Mouse (Mus musculus): ENCODE data around the gene Vwc2l. TPM values are rescaled to one million over a fixed set of nuclear protein-coding genes. Genes with fewer than 3 reads are reported as not detected.

The Vwc2l gene
- 0.41 and 0.64 TPM in 2 replicates for total RNA-seq (2021)
- long read RNA-seq, experiment 1: 0 reads
- long read RNA-seq, experiment 2: 0 reads

DNA sequence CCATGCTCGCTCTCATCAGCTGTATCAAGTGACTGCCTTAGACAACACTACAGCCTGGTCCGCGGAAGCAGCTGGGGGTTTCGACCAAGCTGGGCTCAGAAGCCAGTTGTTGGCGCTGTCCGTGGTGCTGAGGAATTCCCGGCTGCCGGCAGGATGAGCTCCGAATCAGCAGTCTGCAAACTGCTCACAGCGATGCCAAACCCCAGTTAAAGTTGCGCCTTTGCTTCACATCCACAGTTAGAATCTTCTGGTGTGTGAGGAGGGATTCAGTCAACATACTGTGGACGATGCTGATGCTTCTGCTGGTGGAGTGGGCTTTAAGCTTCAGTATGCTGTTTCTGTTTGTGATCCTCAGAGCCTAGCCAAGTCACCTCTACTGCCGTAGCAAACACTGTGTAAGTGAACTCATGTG is at the start of gene Vwc2l:
TSS of gene Vwc2l (plus strand) at position 61 of the 412 bp plus-strand sequence.
- peak; percentile 81 for DNase-seq

DNA sequence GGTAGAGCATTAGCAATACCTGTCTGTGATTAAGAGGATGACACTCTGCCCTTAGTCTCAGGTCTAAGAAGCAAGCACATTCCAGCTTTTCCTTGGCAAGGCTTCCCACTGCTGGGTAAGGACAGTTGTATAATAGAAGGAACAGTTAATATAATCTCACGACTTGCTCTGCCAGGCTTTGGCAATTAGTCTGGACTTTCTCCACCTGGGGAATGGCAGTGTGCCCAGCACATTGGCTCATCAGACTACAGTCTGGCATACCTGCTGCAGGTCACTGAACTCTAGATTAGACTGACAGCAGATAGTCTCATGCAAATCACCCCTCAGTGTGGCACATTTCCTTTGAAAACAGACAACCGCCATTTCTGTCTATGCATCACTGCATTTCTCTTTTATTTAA is 33.0 kb upstream of the Vwc2l start:
- no peak for DNase-seq

DNA sequence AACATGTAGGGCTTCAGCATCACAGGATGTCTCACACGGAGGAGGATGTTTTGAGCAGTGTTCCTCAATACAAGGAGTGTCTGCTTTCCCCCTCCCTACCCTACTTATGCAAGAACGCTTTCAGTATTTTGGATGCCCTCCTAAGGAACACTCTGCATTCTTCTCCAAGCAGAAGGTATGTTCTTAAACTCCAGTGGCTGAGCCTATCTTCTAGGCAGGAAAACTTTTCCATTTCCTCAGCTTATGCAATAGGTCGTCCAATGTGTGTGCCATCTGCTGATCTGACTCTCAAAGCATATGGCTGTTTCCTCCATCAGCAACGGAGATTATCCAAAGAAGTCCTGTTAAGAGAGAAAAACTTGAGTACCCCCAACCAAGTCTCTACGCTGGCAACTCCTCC is 25.2 kb upstream of the Vwc2l start:
- DNase-seq: no peak

DNA sequence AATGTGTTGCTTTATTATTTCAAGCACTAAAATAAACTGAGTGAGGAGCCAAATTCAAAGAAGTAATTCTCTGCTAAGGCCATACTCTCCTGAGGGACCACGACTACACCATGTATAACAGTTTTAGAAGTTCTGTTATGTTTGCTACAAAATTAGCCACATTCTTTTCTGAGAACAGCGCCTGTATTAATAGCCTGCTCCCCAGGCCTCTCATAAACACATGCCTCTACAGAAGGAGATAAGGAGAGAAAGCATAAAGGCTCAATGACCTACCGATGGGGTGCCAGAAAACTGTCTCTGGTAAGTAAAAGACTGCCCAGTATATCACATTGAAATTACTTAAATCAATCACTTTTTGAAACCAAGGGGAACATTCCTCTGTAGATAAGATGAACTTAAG is 21.6 kb upstream of the Vwc2l start:
- no peak for DNase-seq

DNA sequence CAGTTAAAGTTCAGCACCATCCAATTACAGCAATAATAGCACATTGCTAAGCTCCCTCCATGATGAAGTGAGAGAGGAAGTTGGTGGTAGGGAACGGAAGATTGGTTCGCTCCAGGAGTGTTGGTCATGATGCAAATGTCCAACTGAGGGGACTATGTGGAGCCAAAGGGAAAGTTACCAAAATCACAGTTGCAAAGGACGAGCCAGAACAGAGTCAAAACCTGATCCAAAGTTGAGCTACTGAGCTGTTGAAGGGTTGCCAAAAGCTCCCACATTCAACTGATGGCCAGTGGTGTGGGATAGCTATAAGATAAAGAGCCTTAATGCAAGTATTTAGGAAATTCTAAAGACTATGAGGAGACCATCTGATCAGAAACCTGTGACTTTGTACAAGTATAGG is 19.7 kb upstream of the Vwc2l start:
- DNase-seq: no peak

DNA sequence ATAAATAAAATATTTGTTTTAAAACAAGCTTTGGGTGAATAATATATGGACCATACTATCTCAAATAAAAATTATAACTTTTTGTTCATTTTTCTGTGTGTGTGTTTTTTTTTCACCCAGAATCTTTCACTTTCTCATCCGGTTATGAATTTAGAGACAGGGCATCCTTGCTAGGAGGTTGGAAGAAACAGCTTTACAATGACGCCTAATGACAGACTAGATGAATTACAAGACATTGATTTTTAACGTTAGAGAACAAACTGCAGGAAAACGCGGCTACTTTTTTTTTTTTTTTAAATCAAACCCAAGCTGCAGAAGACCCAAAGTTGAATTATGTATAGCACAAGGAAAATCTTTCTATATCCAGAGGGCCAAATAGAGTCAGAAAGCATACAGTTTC is 470 bp upstream of the Vwc2l start:
- no peak for DNase-seq

DNA sequence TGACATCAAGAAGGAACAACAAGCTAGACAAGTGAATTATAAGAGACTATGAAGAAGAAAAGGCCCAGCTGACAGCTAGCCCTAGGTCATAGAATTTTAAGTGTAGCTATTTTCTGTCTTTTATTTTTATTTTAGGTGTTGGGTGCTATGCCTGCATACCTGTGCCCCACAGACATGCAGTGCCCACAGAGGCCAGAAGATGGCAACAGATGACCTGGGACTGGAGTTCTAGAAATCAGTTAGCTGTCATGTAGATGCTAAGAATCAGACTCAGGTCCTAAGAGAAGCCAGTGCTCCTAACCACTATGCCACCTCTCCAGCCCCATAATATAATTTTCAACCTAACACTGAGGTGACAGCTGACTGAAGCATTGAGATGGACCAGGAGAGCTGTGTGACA is 61.6 kb downstream of the Vwc2l start:
- DNase-seq: peak; percentile 4

DNA sequence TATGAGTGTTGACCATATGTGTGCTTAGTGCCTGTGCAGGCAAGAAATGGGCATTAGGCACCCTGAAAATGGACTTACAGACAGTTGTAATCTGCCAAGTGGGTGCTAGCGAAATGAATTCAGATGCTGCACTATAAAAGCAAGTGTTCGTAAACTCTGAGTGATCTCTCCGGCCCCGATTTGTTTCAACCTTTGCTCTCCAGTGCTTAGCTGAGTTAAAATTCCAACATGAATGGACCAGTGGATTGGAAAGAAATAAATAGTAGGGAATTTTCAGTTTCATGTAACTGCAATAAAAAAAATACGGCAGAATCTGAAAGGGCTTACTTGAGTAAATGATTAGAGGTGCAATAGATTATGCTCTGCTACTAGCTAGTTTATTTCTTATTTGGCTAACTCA is 66.1 kb downstream of the Vwc2l start:
- DNase-seq: no peak

DNA sequence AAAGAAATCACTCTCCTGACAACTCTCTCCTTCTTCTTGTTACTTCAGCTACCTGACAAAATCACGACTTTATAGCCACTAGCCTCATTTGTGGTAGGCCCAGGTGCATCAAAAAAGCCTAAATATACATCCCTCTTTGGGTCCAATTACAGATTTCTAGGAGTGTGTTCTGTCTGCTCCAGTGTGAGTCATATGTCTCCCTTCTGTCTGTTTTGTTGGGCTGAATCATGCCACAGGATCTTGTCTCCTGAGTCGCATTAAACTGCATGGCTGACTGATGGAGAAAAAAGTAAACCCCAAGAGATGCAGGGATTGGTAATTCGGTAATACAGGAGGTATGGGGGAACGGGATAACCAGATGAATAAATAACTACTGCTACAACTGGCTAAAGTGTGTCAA is 69.6 kb downstream of the Vwc2l start:
- DNase-seq: no peak

DNA sequence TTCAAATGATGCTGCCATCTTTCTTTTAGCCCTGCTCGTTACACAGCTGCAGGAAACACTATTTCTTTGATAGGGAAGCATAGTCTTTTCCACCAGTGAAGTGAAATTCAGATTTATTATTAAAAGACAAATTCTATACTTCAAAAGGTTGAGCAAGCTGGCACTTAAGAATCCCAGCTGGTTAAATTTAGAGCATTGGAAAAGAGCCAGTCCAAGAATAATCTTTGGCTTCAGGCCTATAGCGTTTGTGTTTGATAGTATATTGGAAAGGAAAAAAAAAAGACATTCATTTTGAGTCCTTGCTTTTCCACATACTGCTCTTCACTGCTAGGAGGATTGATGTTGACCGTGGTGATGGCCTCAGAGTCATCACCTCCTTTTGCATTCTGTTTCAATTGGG is 77.9 kb downstream of the Vwc2l start:
- no peak for DNase-seq

DNA sequence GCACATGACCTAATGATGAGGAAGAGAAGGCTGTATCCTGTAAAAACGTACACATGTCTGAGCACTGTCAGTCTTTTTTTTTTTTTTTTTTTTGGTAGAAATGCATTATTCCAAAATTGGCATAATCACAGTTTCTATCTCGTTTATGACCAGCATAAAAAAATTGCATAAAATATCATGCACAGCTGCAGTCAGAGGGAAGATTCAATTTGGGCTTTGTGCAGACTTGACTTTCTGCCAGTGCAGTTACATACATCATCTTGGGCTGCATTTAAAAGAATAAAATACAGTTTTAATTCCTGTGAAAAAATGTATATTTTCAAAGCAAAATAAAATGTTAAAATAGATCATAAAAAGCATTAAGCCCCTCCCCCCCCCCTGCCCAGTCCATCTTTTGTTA is 97.6 kb downstream of the Vwc2l start:
- DNase-seq: no peak

DNA sequence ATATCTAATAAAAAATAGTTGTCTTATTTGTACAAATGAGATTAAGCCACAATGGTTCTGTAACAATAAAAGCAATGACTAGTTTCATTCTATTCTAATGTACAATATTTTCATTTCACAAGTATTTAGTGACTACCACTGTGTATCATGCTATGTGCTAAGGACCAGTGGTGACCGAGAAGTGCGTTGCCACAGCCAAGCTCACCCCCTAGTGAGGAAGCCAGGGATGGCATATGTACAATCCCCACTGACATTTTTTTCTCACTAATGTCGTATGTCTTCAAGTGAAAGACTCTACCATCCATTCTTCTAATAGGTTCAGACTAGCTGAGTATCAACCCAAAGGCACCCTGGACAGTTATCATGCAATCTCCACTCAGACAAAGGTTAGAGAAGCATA is 107.7 kb downstream of the Vwc2l start:
- DNase-seq: no peak

DNA sequence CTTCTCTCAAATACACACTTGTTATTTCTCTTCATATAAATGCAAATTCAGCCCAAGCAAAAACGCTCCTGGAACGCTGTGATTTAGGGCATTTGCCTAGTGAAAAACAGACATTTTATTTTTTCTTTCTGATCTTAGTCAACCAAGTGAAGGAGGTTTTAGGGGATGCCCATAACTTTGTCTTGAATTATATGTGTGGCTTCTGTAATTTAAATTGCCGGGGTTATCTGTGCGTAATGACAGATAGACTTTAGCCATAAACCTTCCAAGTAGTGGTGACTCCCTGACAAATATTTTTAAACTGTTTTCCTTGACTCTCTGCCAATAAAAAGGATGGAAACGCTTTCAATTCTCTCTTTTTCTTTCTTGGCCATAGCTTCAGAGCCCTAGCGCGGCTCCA is 116.7 kb downstream of the Vwc2l start:
- no peak for DNase-seq

DNA sequence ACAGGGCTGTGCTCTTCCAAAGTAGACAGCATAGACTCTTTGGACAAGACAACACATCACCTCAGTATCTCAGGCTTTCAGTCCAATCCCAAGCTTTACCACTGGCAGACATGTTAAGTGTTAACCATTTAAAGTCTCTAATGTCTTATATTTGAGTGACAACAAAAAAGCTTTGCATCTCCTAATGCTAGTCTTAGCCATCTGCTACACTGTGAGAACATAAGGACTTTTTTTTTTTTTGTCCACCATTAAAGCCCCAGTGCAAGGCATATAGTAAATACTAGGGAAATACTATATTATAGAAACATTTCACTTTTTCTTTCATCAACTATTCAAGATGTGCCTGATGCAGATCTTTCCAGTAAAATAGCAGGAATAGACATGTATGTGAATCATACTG is 119.8 kb downstream of the Vwc2l start:
- no peak for DNase-seq

DNA sequence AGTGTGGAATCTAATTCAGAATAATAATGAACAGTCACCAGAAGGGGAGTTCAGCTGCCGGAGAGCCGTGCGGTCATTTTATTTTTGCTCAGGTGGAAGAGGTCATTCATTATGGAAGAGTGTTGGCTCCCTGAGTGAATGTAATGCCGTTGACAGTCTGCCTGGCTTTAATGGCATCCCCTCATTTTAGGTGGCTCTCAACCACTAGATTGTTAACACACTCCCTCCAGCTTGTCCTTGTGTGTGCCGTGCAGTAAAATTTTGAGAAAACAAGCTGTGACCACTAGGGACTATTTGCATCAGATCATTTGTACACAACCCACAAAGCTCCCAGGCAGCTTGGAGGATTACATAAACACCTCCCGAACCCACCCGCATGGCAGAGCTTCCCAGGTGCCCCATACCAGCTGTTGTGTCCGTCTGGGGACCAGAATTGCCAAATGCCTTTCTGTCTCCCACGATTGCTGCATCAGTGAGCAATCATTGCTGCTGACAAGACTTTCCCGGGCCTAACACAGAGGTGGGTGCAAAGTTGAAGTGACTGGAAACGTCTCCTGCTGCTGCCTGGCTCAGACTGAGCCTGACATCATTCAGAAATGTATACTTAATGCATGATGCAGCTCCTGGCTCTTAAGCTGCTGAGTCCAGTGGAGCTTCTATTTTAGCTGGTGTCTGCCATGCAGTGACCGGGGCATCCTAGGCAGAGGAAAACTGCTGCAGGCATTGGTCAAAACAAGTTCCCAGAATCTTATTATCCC is 126.3 kb downstream of the Vwc2l start:
- no peak for DNase-seq

DNA sequence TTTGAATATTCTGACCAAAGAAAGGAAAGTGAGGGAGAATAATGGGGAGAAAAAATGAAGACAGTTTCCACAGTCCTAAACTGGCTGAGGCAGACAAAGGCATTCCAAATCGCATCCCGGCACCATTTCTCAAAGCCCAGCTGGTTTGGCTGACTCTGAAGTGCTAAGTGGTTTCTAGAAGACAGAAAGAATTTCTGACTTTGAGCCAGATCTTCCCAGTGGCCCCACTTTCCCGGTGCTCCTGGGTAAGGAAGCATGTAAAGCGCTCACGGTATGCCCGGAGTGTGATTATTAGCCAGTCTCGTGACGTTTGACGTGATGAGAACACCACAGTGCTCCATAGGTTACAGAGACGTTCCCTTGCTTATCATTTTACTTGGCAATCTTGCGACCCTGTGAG is 127.9 kb downstream of the Vwc2l start:
- DNase-seq: no peak

DNA sequence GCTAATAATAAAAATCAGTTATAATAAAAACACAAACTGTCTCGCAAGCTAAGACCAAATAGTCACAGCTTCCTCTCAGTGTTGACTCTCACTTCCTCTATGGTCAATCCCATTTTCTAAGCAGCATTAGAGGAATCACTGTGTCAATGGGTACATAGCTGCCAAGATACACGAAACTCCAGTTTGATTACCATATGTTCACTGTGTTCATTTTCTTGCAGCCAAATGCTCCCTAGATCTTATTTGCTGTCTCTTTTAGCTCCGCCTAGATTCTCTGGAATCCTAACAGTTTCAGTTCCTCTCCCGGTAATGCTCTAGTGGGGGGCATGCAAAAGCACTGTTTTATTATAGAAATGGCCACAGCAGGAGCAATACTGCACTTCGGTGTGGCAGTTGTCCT is 130.4 kb downstream of the Vwc2l start:
- no peak for DNase-seq

DNA sequence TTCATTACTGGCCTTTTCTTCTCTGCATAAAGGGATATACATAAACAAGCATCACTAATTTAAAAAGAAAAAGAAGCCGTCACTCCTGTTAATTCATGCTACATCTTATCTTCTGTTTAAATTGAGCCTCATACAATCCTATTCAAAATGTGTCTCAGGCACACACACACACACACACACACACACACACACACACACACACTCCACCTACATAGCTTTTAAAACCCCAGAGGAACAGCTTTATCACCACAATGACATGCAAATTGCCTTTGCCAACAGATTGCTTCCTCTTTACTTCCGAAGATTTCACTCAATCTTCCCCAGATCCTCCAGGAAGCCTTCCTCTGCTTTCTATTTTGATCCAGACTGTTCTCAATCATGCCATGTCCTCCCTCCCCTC is 136.2 kb downstream of the Vwc2l start:
- DNase-seq: no peak

DNA sequence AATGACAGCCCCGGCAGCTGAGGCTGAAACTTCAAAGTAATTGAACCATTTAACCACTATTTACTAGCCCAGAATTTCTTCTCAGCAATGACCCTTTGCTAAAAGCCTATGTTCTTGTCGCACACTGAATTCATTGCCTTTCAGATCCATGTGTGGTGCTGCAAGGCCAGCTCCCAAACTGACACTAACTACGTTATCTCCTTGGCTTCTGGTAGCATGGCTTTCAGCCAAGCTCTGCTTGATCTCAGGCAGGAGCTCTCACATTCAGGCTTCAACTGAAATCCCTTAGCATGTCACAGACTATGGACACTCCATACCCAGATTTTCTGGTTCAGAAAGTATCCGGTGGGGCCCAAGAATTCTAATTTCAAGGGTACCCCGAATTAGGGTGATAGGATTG is 140.6 kb downstream of the Vwc2l start:
- peak; percentile 57 for DNase-seq

DNA sequence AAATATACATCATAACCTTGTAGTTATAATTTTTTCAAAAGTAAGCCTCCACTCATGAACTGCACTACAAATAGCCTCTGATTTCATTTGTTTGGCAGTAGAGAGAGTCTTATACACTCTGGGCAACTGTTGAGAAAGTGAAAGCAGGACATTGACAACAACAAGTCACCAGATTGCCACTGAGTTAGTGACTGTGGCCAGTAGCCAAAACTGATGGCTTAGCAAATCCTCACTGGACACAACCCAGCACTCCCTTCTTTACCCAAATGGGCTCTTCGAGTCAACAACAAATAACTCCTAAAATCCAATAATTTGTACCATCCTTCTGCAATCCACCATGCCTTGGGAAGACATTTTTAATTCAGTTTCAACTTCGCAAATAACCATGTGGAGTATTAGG is 155.0 kb downstream of the Vwc2l start:
- no peak for DNase-seq

DNA sequence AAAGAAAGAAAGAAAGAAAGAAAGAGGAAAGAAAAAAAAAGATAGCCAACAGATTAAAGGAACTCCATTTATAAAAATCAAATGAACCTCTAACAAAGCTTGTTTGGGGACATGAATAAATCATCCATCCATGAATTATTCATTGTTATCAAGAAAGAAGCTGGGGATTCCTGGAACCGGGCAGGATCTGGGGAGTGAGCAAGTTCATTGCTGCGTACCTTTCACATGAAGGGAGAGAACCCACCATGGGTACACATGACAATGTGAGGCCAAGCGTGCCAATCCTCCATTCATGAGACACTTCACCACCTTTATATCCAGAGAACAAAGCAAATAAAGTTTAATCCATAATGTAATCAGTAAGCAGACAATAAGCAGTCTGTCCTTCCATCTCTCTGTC is 155.8 kb downstream of the Vwc2l start:
- no peak for DNase-seq

DNA sequence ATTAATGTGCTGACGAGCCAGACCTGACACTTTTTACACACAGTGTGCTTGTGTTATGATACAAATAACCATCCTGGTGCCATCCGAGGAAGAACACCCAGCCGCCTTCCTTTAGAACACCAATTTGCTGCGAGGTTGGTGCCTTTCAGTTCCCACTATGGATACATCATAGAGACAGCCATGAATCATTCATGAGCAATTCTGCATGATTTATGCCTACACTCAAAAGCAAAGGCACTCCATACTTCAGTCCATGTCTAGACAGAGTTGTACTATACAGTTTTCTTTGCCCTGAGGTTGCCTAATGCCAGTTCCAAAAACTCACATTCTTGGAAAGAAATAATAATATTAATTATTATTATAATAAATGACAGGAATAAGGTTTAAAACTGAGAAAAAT is 158.6 kb downstream of the Vwc2l start:
- no peak for DNase-seq

DNA sequence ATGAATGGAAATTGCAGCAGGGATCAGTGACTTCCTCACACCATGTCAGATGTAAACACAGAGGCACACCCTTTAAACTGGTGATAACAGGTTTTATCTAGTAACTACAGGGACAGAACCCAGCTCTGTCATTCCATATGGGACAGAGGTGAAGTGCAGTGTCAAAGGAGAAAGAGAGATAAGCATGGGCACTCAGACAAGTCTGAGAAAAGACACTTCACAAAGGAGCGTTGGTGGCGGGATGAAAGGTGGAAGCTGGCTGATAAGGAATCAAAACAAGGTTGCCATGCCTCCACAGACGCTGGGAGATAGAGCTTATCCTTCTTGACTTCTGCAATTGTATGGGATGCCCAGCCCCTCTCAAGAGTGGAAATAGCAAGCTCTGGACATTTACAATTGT is 176.8 kb downstream of the Vwc2l start:
- DNase-seq: no peak

DNA sequence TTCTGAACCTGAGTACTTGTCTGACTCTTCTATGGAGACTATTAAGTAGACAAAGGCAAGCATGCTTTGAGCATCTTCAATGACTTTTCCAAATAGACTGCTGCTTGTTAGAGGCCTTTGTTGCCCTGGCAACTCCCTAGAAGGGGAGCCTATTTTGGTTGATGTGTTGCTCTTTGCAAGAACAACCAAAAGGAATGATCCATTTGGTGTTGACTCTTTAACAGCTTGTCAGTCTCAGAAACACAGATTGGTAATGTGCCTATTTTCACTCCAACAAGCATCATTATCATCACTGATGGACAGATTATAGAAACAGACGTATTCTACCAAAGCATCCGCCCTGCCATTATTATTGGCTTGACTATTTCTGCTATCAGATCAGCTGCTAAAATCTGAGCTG is 181.9 kb downstream of the Vwc2l start:
- DNase-seq: no peak

DNA sequence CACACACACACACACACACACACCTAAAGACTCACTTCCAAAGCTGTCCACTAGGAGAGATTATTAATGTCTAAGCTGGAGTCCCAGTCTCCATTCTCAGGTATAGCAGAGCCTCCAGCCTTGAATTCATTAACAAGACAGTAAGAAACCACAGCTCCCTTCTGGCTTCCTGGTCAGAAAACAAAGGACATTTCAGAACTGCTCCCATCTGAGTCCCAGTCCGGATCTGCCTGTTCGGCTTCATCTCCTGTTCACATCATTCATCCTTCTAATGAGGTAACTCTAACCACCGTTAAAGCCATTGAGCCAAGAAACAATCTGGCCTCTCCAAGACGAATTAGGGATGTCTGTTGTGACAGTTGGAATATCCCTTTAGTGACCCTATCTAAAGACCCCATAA is 185.7 kb downstream of the Vwc2l start:
- DNase-seq: no peak

All from adrenal gland, postnatal 14 days (tissue).